Mouse (Mus musculus) cortical plate, adult 2 months (tissue): ENCODE measurements around the gene RPS10-NUDT3.

Experiments used
- CTCF ChIP-seq: fragments of 200-500 bp; IDR thresholded peaks from 2 replicates; pipeline ENCODE4 v1.5.1; 2011; ENCODE audit warnings: mild to moderate bottlenecking, control low read depth, low read length; ENCODE audit not compliant: insufficient read depth; ENCODE audit errors: extremely low read depth
- POLR2A ChIP-seq: fragments of 200-500 bp; IDR thresholded peaks from 2 replicates; pipeline ENCODE4 v1.6.1; 2011; ENCODE audit warnings: mild to moderate bottlenecking, low read length, control low read depth; ENCODE audit not compliant: insufficient read depth; ENCODE audit errors: extremely low read depth

- TF ChIP-seq CTCF = no peak
- TF ChIP-seq POLR2A = no peak
These were observed 1.4 kb upstream of the RPS10-NUDT3 start, which contains the start of gene Rps10 for GRCm38 (mm10) chr17:27636132-27637020.
